Mouse (Mus musculus): ENCODE data around the gene Armh2. TPM values are rescaled to one million over a fixed set of nuclear protein-coding genes. Genes with fewer than 3 reads are reported as not detected.

The Armh2 gene
- not detected in 2 replicates for polyA plus RNA-seq (2014; fragmentation: Nextera tagmentation; extraction: Ambion mirVana)

- H3K9me3 ChIP-seq (ENCODE audit: control insufficient read depth, low read length) = no peaks in the 10 kb centered on the region
- no peaks in the 10 kb centered on the region for H3K4me1 ChIP-seq (ENCODE audit: control insufficient read depth, insufficient read depth, low read length)
- no peaks in the 10 kb centered on the region for H3K27me3 ChIP-seq (ENCODE audit: control insufficient read depth, insufficient read depth, low read length)
- ATAC-seq (ENCODE audit: low FRiP score, low TSS enrichment) = no peak
- no peak within 1 kb of the TSS for H3K27ac ChIP-seq (ENCODE audit: low read depth, low read length)
- H3K36me3 ChIP-seq (ENCODE audit: control insufficient read depth, insufficient read depth, low read length) = no peaks in the 10 kb centered on the region
- no peak within 1 kb of the TSS for H3K9ac ChIP-seq (ENCODE audit: low read depth, low read length)
- WGBS = 88% methylated on average over 10 of the region's 10 CpGs
- H3K4me2 ChIP-seq (replicated peaks; ENCODE audit: low read depth, low read length) = no peak within 1 kb of the TSS
- H3K4me3 ChIP-seq (ENCODE audit: low read length) = no peak within 1 kb of the TSS
Observed at GRCm38 (mm10) chr13:24741028-24741427, at the start of gene Armh2. Armh2 (plus strand) TSS chr13:24741232.

- H3K36me3 ChIP-seq (ENCODE audit: control insufficient read depth, insufficient read depth, low read length) = no peaks in the 10 kb centered on the region
- no peak overlapping the region for H3K4me3 ChIP-seq (ENCODE audit: low read length)
- no peak overlapping the region for H3K27ac ChIP-seq (ENCODE audit: low read depth, low read length)
- WGBS = 88% methylated on average over 7 of the region's 7 CpGs
- no peaks in the 10 kb centered on the region for H3K9me3 ChIP-seq (ENCODE audit: control insufficient read depth, low read length)
- no peak overlapping the region for H3K4me2 ChIP-seq (replicated peaks; ENCODE audit: low read depth, low read length)
- H3K9ac ChIP-seq (ENCODE audit: low read depth, low read length) = no peak overlapping the region
- H3K27me3 ChIP-seq (ENCODE audit: control insufficient read depth, insufficient read depth, low read length) = no peaks in the 10 kb centered on the region
- no peaks in the 10 kb centered on the region for H3K4me1 ChIP-seq (ENCODE audit: control insufficient read depth, insufficient read depth, low read length)
- no peak for ATAC-seq (ENCODE audit: low FRiP score, low TSS enrichment)
Observed at GRCm38 (mm10) chr13:24693312-24693711, 47.7 kb upstream of the Armh2 start.

GRCm38 (mm10) chr13:24698746-24699145 lies 42.3 kb upstream of the Armh2 start:
- H3K4me3 ChIP-seq (ENCODE audit: low read length) = no peak overlapping the region
- H3K27ac ChIP-seq (ENCODE audit: low read depth, low read length) = no peak overlapping the region
- H3K9me3 ChIP-seq (ENCODE audit: control insufficient read depth, low read length) = no peaks in the 10 kb centered on the region
- no peaks in the 10 kb centered on the region for H3K4me1 ChIP-seq (ENCODE audit: control insufficient read depth, insufficient read depth, low read length)
- H3K36me3 ChIP-seq (ENCODE audit: control insufficient read depth, insufficient read depth, low read length) = no peaks in the 10 kb centered on the region
- no peak overlapping the region for H3K9ac ChIP-seq (ENCODE audit: low read depth, low read length)
- H3K27me3 ChIP-seq (ENCODE audit: control insufficient read depth, insufficient read depth, low read length) = no peaks in the 10 kb centered on the region
- no peak for ATAC-seq (ENCODE audit: low FRiP score, low TSS enrichment)
- no peak overlapping the region for H3K4me2 ChIP-seq (replicated peaks; ENCODE audit: low read depth, low read length)
- 92% methylated on average over 4 of the region's 4 CpGs for WGBS

GRCm38 (mm10) chr13:24702128-24702527 lies 38.9 kb upstream of the Armh2 start:
- no peaks in the 10 kb centered on the region for H3K4me1 ChIP-seq (ENCODE audit: control insufficient read depth, insufficient read depth, low read length)
- no peak overlapping the region for H3K27ac ChIP-seq (ENCODE audit: low read depth, low read length)
- no peaks in the 10 kb centered on the region for H3K36me3 ChIP-seq (ENCODE audit: control insufficient read depth, insufficient read depth, low read length)
- H3K27me3 ChIP-seq (ENCODE audit: control insufficient read depth, insufficient read depth, low read length) = no peaks in the 10 kb centered on the region
- no peak overlapping the region for H3K4me3 ChIP-seq (ENCODE audit: low read length)
- H3K4me2 ChIP-seq (replicated peaks; ENCODE audit: low read depth, low read length) = no peak overlapping the region
- 65% methylated on average over 5 of the region's 5 CpGs for WGBS
- no peak overlapping the region for H3K9ac ChIP-seq (ENCODE audit: low read depth, low read length)
- no peak for ATAC-seq (ENCODE audit: low FRiP score, low TSS enrichment)
- H3K9me3 ChIP-seq (ENCODE audit: control insufficient read depth, low read length) = no peaks in the 10 kb centered on the region

GRCm38 (mm10) chr13:24709656-24710396 lies 31.2 kb upstream of the Armh2 start:
- 51% methylated on average over 12 of the region's 12 CpGs for WGBS
- no peak overlapping the region for H3K9ac ChIP-seq (ENCODE audit: low read depth, low read length)

DNA sequence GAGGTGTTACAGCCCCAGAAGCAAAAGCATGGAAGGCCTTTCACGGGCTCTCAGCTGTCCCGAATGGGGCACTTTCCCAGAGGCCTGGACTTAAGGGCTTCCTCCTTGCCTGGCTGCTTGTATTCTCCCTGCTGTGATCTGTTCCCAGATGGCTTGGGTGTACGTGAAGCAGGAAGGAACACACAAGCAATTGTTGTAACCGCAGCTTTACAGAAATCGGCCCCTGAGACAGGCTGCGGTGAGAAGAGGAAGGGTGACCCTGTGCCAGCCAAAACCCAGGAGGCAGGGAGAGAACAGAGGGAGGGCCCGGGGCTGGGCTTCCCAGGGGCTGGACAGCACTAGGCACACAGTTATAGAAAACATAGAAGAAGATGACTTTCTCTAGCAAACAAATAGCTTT lies 30.1 kb upstream of the Armh2 start:
- Histone ChIP-seq H3K9ac (ENCODE audit: low read depth, low read length) (no peak overlapping the region), H3K36me3 (ENCODE audit: control insufficient read depth, insufficient read depth, low read length) (no peaks in the 10 kb centered on the region), H3K27me3 (ENCODE audit: control insufficient read depth, insufficient read depth, low read length) (no peaks in the 10 kb centered on the region), H3K9me3 (ENCODE audit: control insufficient read depth, low read length) (no peaks in the 10 kb centered on the region), H3K27ac (ENCODE audit: low read depth, low read length) (no peak overlapping the region), H3K4me3 (ENCODE audit: low read length) (no peak overlapping the region), H3K4me2 (replicated peaks; ENCODE audit: low read depth, low read length) (no peak overlapping the region), H3K4me1 (ENCODE audit: control insufficient read depth, insufficient read depth, low read length) (0 out of 2 replicates have a peak, but pooled peaks cover 2% of the 10 kb centered on the region)
- WGBS = 66% methylated on average over 7 of the region's 7 CpGs
- no peak for ATAC-seq (ENCODE audit: low FRiP score, low TSS enrichment)

More at GRCm38 (mm10) chr13:24709656-24710396, 31.2 kb upstream of the Armh2 start:
- H3K27me3 ChIP-seq (ENCODE audit: control insufficient read depth, insufficient read depth, low read length) = no peaks in the 10 kb centered on the region
- no peak overlapping the region for H3K4me2 ChIP-seq (replicated peaks; ENCODE audit: low read depth, low read length)
- ATAC-seq (ENCODE audit: low FRiP score, low TSS enrichment) = no peak
- no peaks in the 10 kb centered on the region for H3K9me3 ChIP-seq (ENCODE audit: control insufficient read depth, low read length)
- H3K4me1 ChIP-seq (ENCODE audit: control insufficient read depth, insufficient read depth, low read length) = 0 out of 2 replicates have a peak, but pooled peaks cover 2% of the 10 kb centered on the region
- H3K4me3 ChIP-seq (ENCODE audit: low read length) = no peak overlapping the region
- H3K36me3 ChIP-seq (ENCODE audit: control insufficient read depth, insufficient read depth, low read length) = no peaks in the 10 kb centered on the region
- peak overlapping the region; percentile 8; the same call in 1 of the 2 replicates for H3K27ac ChIP-seq (ENCODE audit: low read depth, low read length)

DNA sequence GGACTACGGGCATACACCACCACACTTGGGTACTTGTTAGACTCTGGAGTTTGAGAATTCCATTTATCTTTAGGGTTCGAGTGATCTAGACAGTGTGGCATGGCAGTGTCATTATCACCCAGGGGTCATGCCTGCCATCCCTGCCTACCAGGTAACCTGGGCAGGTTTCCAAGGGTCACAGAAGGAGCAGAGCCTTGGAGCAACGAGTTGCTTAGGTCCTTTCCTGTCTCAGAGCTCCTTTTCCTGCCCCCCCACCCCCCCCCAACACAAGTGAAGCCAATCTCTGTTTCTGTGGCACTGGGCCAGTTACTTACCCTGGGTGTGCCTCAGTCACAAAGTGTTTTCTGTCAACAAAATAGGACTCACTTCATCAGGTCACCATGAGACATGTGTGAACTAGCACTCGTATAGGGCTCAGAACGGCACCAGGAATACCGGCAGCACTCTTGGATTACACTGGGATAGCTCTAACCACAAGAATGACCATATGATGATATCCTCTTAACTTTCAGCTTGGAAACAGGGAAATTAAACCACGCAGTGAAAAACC lies 28.4 kb upstream of the Armh2 start:
- H3K4me3 ChIP-seq (ENCODE audit: low read length) = no peak overlapping the region
- no peak overlapping the region for H3K4me2 ChIP-seq (replicated peaks; ENCODE audit: low read depth, low read length)
- 86% methylated on average over 7 of the region's 7 CpGs for WGBS
- H3K36me3 ChIP-seq (ENCODE audit: control insufficient read depth, insufficient read depth, low read length) = no peaks in the 10 kb centered on the region
- H3K4me1 ChIP-seq (ENCODE audit: control insufficient read depth, insufficient read depth, low read length) = 0 out of 2 replicates have a peak, but pooled peaks cover 2% of the 10 kb centered on the region
- H3K9ac ChIP-seq (ENCODE audit: low read depth, low read length) = no peak overlapping the region
- no peak for ATAC-seq (ENCODE audit: low FRiP score, low TSS enrichment)
- H3K27me3 ChIP-seq (ENCODE audit: control insufficient read depth, insufficient read depth, low read length) = no peaks in the 10 kb centered on the region
- no peaks in the 10 kb centered on the region for H3K9me3 ChIP-seq (ENCODE audit: control insufficient read depth, low read length)
- H3K27ac ChIP-seq (ENCODE audit: low read depth, low read length) = no peak overlapping the region

- peak; percentile 77; the same call in 1 of the 2 replicates for ATAC-seq (ENCODE audit: low FRiP score, low TSS enrichment)
- H3K9ac ChIP-seq (ENCODE audit: low read depth, low read length) = no peak overlapping the region
- 0 out of 2 replicates have a peak, but pooled peaks cover 2% of the 10 kb centered on the region for H3K4me1 ChIP-seq (ENCODE audit: control insufficient read depth, insufficient read depth, low read length)
- no peak overlapping the region for H3K27ac ChIP-seq (ENCODE audit: low read depth, low read length)
- no peaks in the 10 kb centered on the region for H3K36me3 ChIP-seq (ENCODE audit: control insufficient read depth, insufficient read depth, low read length)
- H3K4me2 ChIP-seq (replicated peaks; ENCODE audit: low read depth, low read length) = peak overlapping the region; percentile 26
- 3% methylated on average over 16 of the region's 16 CpGs for WGBS
- no peaks in the 10 kb centered on the region for H3K9me3 ChIP-seq (ENCODE audit: control insufficient read depth, low read length)
- no peaks in the 10 kb centered on the region for H3K27me3 ChIP-seq (ENCODE audit: control insufficient read depth, insufficient read depth, low read length)
- peak overlapping the region; percentile 2; the same call in 1 of the 2 replicates for H3K4me3 ChIP-seq (ENCODE audit: low read length)
Observed at GRCm38 (mm10) chr13:24713434-24714000, 27.5 kb upstream of the Armh2 start.
